Mouse (Mus musculus): Measurements from ENCODE around the gene Smbd1. TPM values are rescaled to one million over a fixed set of nuclear protein-coding genes. Genes with fewer than 3 reads are reported as not detected.

Gene Smbd1
- total RNA-seq, 1 experiment from 2014 or later: not detected

Other genes with a start within 250 kb of the Smbd1 start
- gene Tfrc, start 201.6 kb downstream of the Smbd1 start, total RNA-seq (2017): 133 and 139 TPM in 2 replicates
- gene Tnk2, start 166.6 kb downstream of the Smbd1 start, total RNA-seq (2017): 11.7 and 13.4 TPM in 2 replicates
- not detected in 2 replicates for gene Muc4, start 74.6 kb downstream of the Smbd1 start, total RNA-seq (2017)
- gene Muc20, start 13.0 kb downstream of the Smbd1 start, total RNA-seq (2017): not detected in 2 replicates
- gene Fyttd1, start 67.0 kb upstream of the Smbd1 start, total RNA-seq (2017): 42.8 and 63.5 TPM in 2 replicates
- gene Rubcn, start 67.3 kb upstream of the Smbd1 start, total RNA-seq (2017): 11.0 and 12.7 TPM in 2 replicates
- 14.2 and 20.0 TPM in 2 replicates for gene Lrch3, start 103.6 kb upstream of the Smbd1 start, total RNA-seq (2017)
- gene Iqcg, start 245.7 kb upstream of the Smbd1 start, total RNA-seq (2017): 0.55 and 4.6 TPM in 2 replicates
- 2,000 and 2,611 TPM in 2 replicates for gene Rpl35a, start 246.0 kb upstream of the Smbd1 start, total RNA-seq (2017)

All from common myeloid progenitor, adult 5-6 weeks (primary cell).